Mouse (Mus musculus) spleen, adult 2 months (tissue): Measurements from ENCODE around the gene Zfp423. TPM values are rescaled to one million over a fixed set of nuclear protein-coding genes. Genes with fewer than 3 reads are reported as not detected.

Experiments
- DNase-seq, 2 experiments: peaks; one replicate each; pipeline versions ENCODE4 v3.0.0 to v3.0.0-alpha.2; 2012 to 2021; ENCODE audit warnings: low spot score in 2 of 2, low read depth in 1 of 2
- H3K27ac ChIP-seq: fragments of 200-500 bp; 2 replicates; pipeline ENCODE4 v1.5.1; 2012; ENCODE audit warnings: low read length, inconsistent platforms; ENCODE audit not compliant: insufficient read depth
- H3K27me3 ChIP-seq: fragments of 200-500 bp; 2 replicates; pipeline ENCODE4 v1.6.1; 2012; ENCODE audit warnings: mild to moderate bottlenecking, moderate library complexity, low read length, inconsistent platforms; ENCODE audit not compliant: control insufficient read depth, insufficient read depth
- H3K36me3 ChIP-seq: fragments of 200-500 bp; 2 replicates; pipeline ENCODE4 v1.6.1; 2012; ENCODE audit warnings: mild to moderate bottlenecking, low read length, inconsistent platforms; ENCODE audit not compliant: control insufficient read depth, insufficient read depth
- H3K4me1 ChIP-seq: fragments of 200-500 bp; 2 replicates; pipeline ENCODE4 v1.6.1; 2011; ENCODE audit warnings: inconsistent platforms; ENCODE audit not compliant: control insufficient read depth, insufficient read depth, insufficient read length
- H3K4me3 ChIP-seq: fragments of 200-500 bp; 2 replicates; pipeline ENCODE4 v1.5.1; 2011; ENCODE audit warnings: mild to moderate bottlenecking, inconsistent platforms; ENCODE audit not compliant: insufficient read depth, insufficient read length; ENCODE audit errors: extremely low read depth
- CTCF ChIP-seq: fragments of 200-500 bp; IDR thresholded peaks from 2 replicates; pipeline ENCODE4 v1.5.1; 2011; ENCODE audit warnings: mild to moderate bottlenecking, inconsistent platforms; ENCODE audit not compliant: insufficient read depth, insufficient read length, insufficient replicate concordance; ENCODE audit errors: extremely low read depth
- POLR2A ChIP-seq: fragments of 200-500 bp; IDR thresholded peaks from 2 replicates; pipeline ENCODE4 v1.6.1; 2011; ENCODE audit warnings: low read depth, low read length, inconsistent platforms
- WGBS: fragments of 180-500 bp; shearing (Covaris S2); methylation state at CpG from one replicate; pipeline ENCODE4 v1.1.7; 2018; 5-methylcytosine and 5-hydroxymethylcytosine counted together
- polyA plus RNA-seq: library from polyadenylated mRNA; depleted of rRNA; stranded (reverse); fragments of >200 nt; gene quantifications from 2 replicates; pipeline ENCODE4 v1.2.3, GENCODE M21; 2012

Zfp423 gene
- polyA plus RNA-seq, 1 experiment, result 4.6 TPM

DNA sequence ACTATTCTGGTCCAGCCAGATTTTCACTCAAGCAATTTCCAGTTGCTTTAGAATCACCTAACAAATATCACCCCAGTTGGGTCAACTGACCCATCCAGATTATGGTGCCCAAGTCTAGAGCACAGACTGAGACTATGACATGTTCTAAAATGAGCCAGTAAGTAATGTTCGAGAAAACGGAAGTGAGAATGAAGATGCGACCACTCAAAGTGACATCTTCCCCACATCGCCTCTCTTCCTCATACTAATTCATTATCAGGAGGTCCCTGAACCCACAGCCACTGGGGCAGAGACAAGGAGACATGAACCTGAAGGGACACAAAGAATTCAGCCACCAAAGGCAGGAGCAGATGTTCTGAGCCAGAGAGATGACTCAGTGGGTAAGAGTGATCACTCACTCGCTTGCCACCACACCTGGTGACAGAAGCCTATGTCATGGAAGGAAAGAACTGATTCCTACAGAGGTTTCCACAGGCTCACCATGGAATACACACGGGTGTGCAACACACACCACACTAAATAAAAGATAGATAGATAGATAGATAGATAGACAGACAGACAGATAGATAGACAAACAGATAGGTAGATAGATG is 24.2 kb downstream of the Zfp423 start:
- no peak for DNase-seq
- TF ChIP-seq POLR2A, result no peak
- TF ChIP-seq CTCF, result no peak
- no peak overlapping the region for H3K27ac ChIP-seq
- no peaks in the 10 kb centered on the region for H3K36me3 ChIP-seq
- no peaks in the 10 kb centered on the region; the same call in 1 of the 2 replicates for H3K4me1 ChIP-seq
- H3K27me3 ChIP-seq, result no peaks in the 10 kb centered on the region
- 82% methylated on average over 6 of the region's 6 CpGs for WGBS
- H3K4me3 ChIP-seq, result no peak overlapping the region

GRCm38 (mm10) chr8:87934175-87934574 is 25.2 kb downstream of the Zfp423 start:
- TF ChIP-seq CTCF (no peak), POLR2A (no peak)
- DNase-seq, result no peak
- 81% methylated on average over 13 of the region's 13 CpGs for WGBS
- Histone ChIP-seq H3K27ac (no peak overlapping the region), H3K4me1 (no peaks in the 10 kb centered on the region; the same call in 1 of the 2 replicates), H3K27me3 (no peaks in the 10 kb centered on the region), H3K36me3 (no peaks in the 10 kb centered on the region), H3K4me3 (no peak overlapping the region)

GRCm38 (mm10) chr8:87933752-87934151 is 25.6 kb downstream of the Zfp423 start:
- 75% methylated on average over 8 of the region's 8 CpGs for WGBS

GRCm38 (mm10) chr8:87928857-87929256 is 30.5 kb downstream of the Zfp423 start:
- no peak overlapping the region for H3K4me3 ChIP-seq
- no peak for TF ChIP-seq POLR2A
- TF ChIP-seq CTCF, result no peak
- peak overlapping the region; percentile 38; the same call in 1 of the 2 replicates for H3K27ac ChIP-seq
- WGBS, result 67% methylated on average over 2 of the region's 2 CpGs
- no peaks in the 10 kb centered on the region for H3K27me3 ChIP-seq
- no peak for DNase-seq
- H3K4me1 ChIP-seq, result no peaks in the 10 kb centered on the region
- no peaks in the 10 kb centered on the region for H3K36me3 ChIP-seq

More at GRCm38 (mm10) chr8:87933752-87934151, 25.6 kb downstream of the Zfp423 start:
- TF ChIP-seq CTCF (no peak), POLR2A (no peak)
- Histone ChIP-seq H3K27ac (no peak overlapping the region), H3K27me3 (no peaks in the 10 kb centered on the region), H3K36me3 (no peaks in the 10 kb centered on the region), H3K4me3 (no peak overlapping the region), H3K4me1 (no peaks in the 10 kb centered on the region)
- DNase-seq, result no peak

DNA sequence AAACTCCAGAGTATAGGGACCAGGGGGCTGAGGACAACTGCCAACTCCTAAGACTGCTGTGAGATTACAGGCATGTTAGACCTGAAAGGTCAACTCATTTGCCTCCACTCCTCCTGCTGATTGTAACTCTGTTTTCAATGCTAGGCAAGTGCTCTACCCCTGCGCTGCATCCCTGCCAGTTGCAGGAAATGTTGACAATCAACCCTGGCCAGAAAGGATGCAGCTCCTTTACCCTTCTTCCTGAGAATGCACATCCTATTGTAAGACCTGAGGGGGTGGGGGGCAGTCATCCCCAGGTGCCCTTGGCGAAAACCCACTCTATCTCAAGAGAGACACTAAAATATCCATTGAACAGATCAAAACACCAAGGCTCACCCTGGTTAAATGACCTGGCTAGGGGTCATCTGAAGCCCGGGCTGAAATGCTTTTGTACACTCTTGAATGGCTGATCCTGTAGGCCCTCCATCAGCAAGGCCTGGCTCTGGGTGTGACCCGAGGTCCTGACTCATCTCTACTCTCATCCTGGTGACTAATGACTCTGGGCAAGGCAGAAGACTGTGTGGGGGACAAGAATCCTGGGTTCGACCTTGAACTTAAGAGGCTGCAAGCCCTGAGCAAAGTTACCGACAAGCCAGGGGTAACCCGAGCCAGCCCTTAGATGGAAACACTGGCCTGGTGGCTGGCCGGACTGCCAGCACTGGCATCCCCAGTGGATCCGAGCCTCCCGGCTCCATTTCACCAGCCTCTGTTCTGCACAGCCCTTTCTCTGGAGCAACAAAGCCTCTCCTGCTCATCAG is 32.2 kb downstream of the Zfp423 start:
- Histone ChIP-seq H3K27ac (no peak overlapping the region), H3K4me3 (no peak overlapping the region), H3K36me3 (no peaks in the 10 kb centered on the region), H3K4me1 (no peaks in the 10 kb centered on the region), H3K27me3 (no peaks in the 10 kb centered on the region)
- WGBS, result 79% methylated on average over 10 of the region's 10 CpGs
- TF ChIP-seq POLR2A (no peak), CTCF (no peak)
- no peak for DNase-seq

DNA sequence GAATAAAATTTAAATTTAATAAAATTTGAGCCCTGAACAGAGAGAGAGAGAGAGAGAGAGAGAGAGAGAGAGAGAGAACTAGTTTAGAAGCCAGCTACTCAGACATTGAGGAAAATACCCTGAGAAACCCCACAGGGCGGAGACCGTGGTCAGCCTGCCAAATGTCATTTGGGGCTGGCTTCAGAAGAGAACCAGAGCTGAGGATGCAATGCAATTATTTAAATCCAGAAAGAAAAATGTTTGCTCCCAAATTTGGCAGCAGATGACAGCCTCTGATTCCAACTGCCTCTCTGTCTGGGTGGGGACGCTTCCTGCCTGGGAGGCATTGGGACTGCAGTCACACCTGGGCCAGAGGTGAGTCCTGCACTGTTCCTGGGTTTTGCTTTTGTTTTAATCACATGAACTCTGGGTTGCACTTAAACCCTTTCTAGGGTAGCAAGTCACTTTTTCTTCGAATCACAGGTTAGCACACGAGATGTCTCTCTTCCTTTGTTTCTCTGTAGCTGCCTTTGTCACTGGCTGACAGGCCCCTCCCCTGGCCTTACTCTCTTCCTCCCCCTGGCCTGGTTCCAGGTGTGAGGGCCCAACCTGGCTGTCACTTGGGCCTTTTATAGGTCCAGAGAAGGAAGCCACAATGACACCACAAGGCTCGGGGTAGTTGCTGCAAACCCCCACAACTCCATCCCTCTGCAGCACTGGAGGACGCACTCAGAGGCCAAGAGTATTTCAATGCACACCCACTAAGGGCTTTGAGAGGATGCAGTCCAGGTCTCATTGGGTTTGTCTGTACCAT is 33.1 kb downstream of the Zfp423 start:
- 55% methylated on average over 7 of the region's 7 CpGs for WGBS
- H3K4me1 ChIP-seq, result no peaks in the 10 kb centered on the region

GRCm38 (mm10) chr8:87922936-87923335 is 36.5 kb downstream of the Zfp423 start:
- no peak overlapping the region for H3K27ac ChIP-seq
- DNase-seq, result no peak
- no peak overlapping the region for H3K4me3 ChIP-seq
- no peaks in the 10 kb centered on the region for H3K27me3 ChIP-seq
- WGBS, result 84% methylated on average over 6 of the region's 6 CpGs
- H3K4me1 ChIP-seq, result no peaks in the 10 kb centered on the region
- H3K36me3 ChIP-seq, result no peaks in the 10 kb centered on the region
- TF ChIP-seq CTCF (no peak), POLR2A (no peak)

More for the DNA sequence above, 33.1 kb downstream of the Zfp423 start:
- Histone ChIP-seq H3K27me3 (no peaks in the 10 kb centered on the region), H3K36me3 (no peaks in the 10 kb centered on the region), H3K4me3 (no peak overlapping the region), H3K27ac (no peak overlapping the region)
- TF ChIP-seq CTCF (no peak), POLR2A (no peak)
- no peak for DNase-seq
